Mouse (Mus musculus) liver, embryonic 12.5 days (tissue): ENCODE data around the gene Olfr1393. TPM values are rescaled to one million over a fixed set of nuclear protein-coding genes. Genes with fewer than 3 reads are reported as not detected.

ENCODE experiments used
- ATAC-seq: fragments of 200-750 bp; cut with Nextera tagmentation; 2 replicates; pipeline ENCODE4 v1.8.0; 2017; ENCODE audit warnings: moderate number of reproducible peaks, mild to moderate bottlenecking, moderate library complexity
- H3K27ac ChIP-seq: fragments of 300-500 bp; sonication (generic); 2 replicates; pipeline ENCODE4 v1.5.1; 2016; ENCODE audit warnings: mild to moderate bottlenecking
- H3K27me3 ChIP-seq: fragments of 300-500 bp; sonication (generic); replicated peaks from 2 replicates; pipeline ENCODE4 v1.6.1; 2016; ENCODE audit warnings: mild to moderate bottlenecking, moderate library complexity
- H3K36me3 ChIP-seq: fragments of 300-500 bp; sonication (generic); 2 replicates; pipeline ENCODE4 v1.6.1; 2016; ENCODE audit warnings: mild to moderate bottlenecking, moderate library complexity
- H3K4me1 ChIP-seq: fragments of 300-500 bp; sonication (generic); 2 replicates; pipeline ENCODE4 v1.6.1; 2016
- H3K4me2 ChIP-seq: fragments of 300-500 bp; sonication (generic); 2 replicates; pipeline ENCODE4 v1.6.1; 2016; ENCODE audit warnings: mild to moderate bottlenecking, moderate library complexity
- H3K4me3 ChIP-seq: fragments of 300-500 bp; sonication (generic); 2 replicates; pipeline ENCODE4 v1.5.1; 2016; ENCODE audit warnings: mild to moderate bottlenecking, moderate library complexity
- H3K9ac ChIP-seq: fragments of 300-500 bp; sonication (generic); 2 replicates; pipeline ENCODE4 v1.6.1; 2016; ENCODE audit warnings: mild to moderate bottlenecking, moderate library complexity
- H3K9me3 ChIP-seq: fragments of 300-500 bp; sonication (generic); replicated peaks from 2 replicates; pipeline ENCODE4 v1.6.1; 2016; ENCODE audit warnings: mild to moderate bottlenecking, moderate library complexity
- WGBS: fragments of 180-500 bp; shearing (Covaris S2); methylation state at CpG from one replicate; pipeline ENCODE4 v1.1.7; 2016; ENCODE audit not compliant: insufficient replicate concordance; 5-methylcytosine and 5-hydroxymethylcytosine counted together
- polyA plus RNA-seq: library from polyadenylated mRNA; unstranded; fragments of >200 nt; fragmentation: Nextera tagmentation; extraction: Ambion mirVana; gene quantifications from 2 replicates; pipeline ENCODE4 v1.2.1, GENCODE M21; 2016

Gene Olfr1393
- polyA plus RNA-seq, 1 experiment from 2014 or later = 0.05 TPM

GRCm38 (mm10) chr11:49253035-49253434, 25.1 kb upstream of the Olfr1393 start:
- WGBS = 86% methylated on average over 6 of the region's 6 CpGs
- Histone ChIP-seq H3K4me2 (no peak overlapping the region; the same call in 1 of the 2 replicates), H3K4me3 (no peak overlapping the region), H3K9ac (no peak overlapping the region), H3K27ac (no peak overlapping the region), H3K9me3 (no peaks in the 10 kb centered on the region), H3K27me3 (no peaks in the 10 kb centered on the region), H3K4me1 (peaks cover 76% of the 10 kb centered on the region), H3K36me3 (peaks cover 59% of the 10 kb centered on the region)
- ATAC-seq = no peak

- no peaks in the 10 kb centered on the region for H3K27me3 ChIP-seq
- H3K36me3 ChIP-seq = peaks cover 91% of the 10 kb centered on the region
- H3K9me3 ChIP-seq = no peaks in the 10 kb centered on the region
- H3K4me3 ChIP-seq = no peak overlapping the region
- no peak overlapping the region for H3K9ac ChIP-seq
- peaks cover 16% of the 10 kb centered on the region for H3K4me1 ChIP-seq
- H3K4me2 ChIP-seq = no peak overlapping the region
- WGBS = 71% methylated on average over 2 of the region's 2 CpGs
- no peak for ATAC-seq
- no peak overlapping the region for H3K27ac ChIP-seq
Observed at GRCm38 (mm10) chr11:49259296-49259695, 18.8 kb upstream of the Olfr1393 start.

GRCm38 (mm10) chr11:49259829-49260228, 18.3 kb upstream of the Olfr1393 start:
- no peaks in the 10 kb centered on the region for H3K27me3 ChIP-seq
- H3K9me3 ChIP-seq = no peaks in the 10 kb centered on the region
- H3K27ac ChIP-seq = no peak overlapping the region
- H3K4me2 ChIP-seq = no peak overlapping the region
- 58% methylated on average over 1 of the region's 1 CpGs for WGBS
- peaks cover 91% of the 10 kb centered on the region for H3K36me3 ChIP-seq
- no peak overlapping the region for H3K4me3 ChIP-seq
- no peak for ATAC-seq
- peaks cover 11% of the 10 kb centered on the region for H3K4me1 ChIP-seq
- no peak overlapping the region for H3K9ac ChIP-seq

- WGBS = 90% methylated on average over 21 of the region's 21 CpGs
- no peaks in the 10 kb centered on the region for H3K9me3 ChIP-seq
- peaks cover 90% of the 10 kb centered on the region for H3K36me3 ChIP-seq
- no peaks in the 10 kb centered on the region for H3K27me3 ChIP-seq
- no peak for ATAC-seq
- H3K4me2 ChIP-seq = no peak overlapping the region
- no peak overlapping the region for H3K27ac ChIP-seq
- no peak overlapping the region for H3K4me3 ChIP-seq
- H3K4me1 ChIP-seq = 0 out of 2 replicates have a peak, but pooled peaks cover 8% of the 10 kb centered on the region
- H3K9ac ChIP-seq = no peak overlapping the region
Observed at GRCm38 (mm10) chr11:49260598-49261312, 17.3 kb upstream of the Olfr1393 start.

- Histone ChIP-seq H3K27ac (no peak overlapping the region), H3K36me3 (peaks cover 87% of the 10 kb centered on the region), H3K4me1 (0 out of 2 replicates have a peak, but pooled peaks cover 11% of the 10 kb centered on the region), H3K4me3 (no peak overlapping the region), H3K4me2 (no peak overlapping the region), H3K27me3 (no peaks in the 10 kb centered on the region), H3K9ac (no peak overlapping the region), H3K9me3 (no peaks in the 10 kb centered on the region)
- no peak for ATAC-seq
- WGBS = 89% methylated on average over 14 of the region's 14 CpGs
Observed at GRCm38 (mm10) chr11:49261313-49261855, 16.7 kb upstream of the Olfr1393 start.

- Histone ChIP-seq H3K9ac (no peak overlapping the region), H3K4me2 (no peak overlapping the region), H3K27ac (no peak overlapping the region), H3K4me3 (no peak overlapping the region), H3K4me1 (0 out of 2 replicates have a peak, but pooled peaks cover 6% of the 10 kb centered on the region), H3K36me3 (peaks cover 78% of the 10 kb centered on the region), H3K27me3 (no peaks in the 10 kb centered on the region), H3K9me3 (no peaks in the 10 kb centered on the region)
- no peak for ATAC-seq
- 89% methylated on average over 5 of the region's 5 CpGs for WGBS
Observed at GRCm38 (mm10) chr11:49262286-49262685, 15.8 kb upstream of the Olfr1393 start.

- 0 out of 2 replicates have a peak, but pooled peaks cover 12% of the 10 kb centered on the region for H3K4me1 ChIP-seq
- no peaks in the 10 kb centered on the region for H3K9me3 ChIP-seq
- 0 out of 2 replicates have a peak overlapping the region, but pooled peaks have one; percentile 10 for H3K27ac ChIP-seq
- H3K27me3 ChIP-seq = no peaks in the 10 kb centered on the region
- H3K9ac ChIP-seq = no peak overlapping the region
- H3K36me3 ChIP-seq = peaks cover 73% of the 10 kb centered on the region
- no peak overlapping the region for H3K4me3 ChIP-seq
- no peak overlapping the region for H3K4me2 ChIP-seq
- WGBS = 87% methylated on average over 6 of the region's 6 CpGs
- ATAC-seq = no peak
Observed at GRCm38 (mm10) chr11:49263149-49263548, 15.0 kb upstream of the Olfr1393 start.

- peaks cover 67% of the 10 kb centered on the region for H3K36me3 ChIP-seq
- 87% methylated on average over 7 of the region's 7 CpGs for WGBS
- no peaks in the 10 kb centered on the region for H3K27me3 ChIP-seq
- no peak for ATAC-seq
- no peaks in the 10 kb centered on the region for H3K9me3 ChIP-seq
- 0 out of 2 replicates have a peak, but pooled peaks cover 12% of the 10 kb centered on the region for H3K4me1 ChIP-seq
- no peak overlapping the region for H3K9ac ChIP-seq
- no peak overlapping the region for H3K4me3 ChIP-seq
- no peak overlapping the region for H3K27ac ChIP-seq
- no peak overlapping the region for H3K4me2 ChIP-seq
Observed at GRCm38 (mm10) chr11:49264081-49264480, 14.0 kb upstream of the Olfr1393 start.

- Histone ChIP-seq H3K4me3 (no peak overlapping the region), H3K27ac (no peak overlapping the region), H3K4me2 (no peak overlapping the region), H3K27me3 (no peaks in the 10 kb centered on the region), H3K36me3 (peaks cover 63% of the 10 kb centered on the region), H3K4me1 (0 out of 2 replicates have a peak, but pooled peaks cover 12% of the 10 kb centered on the region), H3K9ac (0 out of 2 replicates have a peak overlapping the region, but pooled peaks have one; percentile 10), H3K9me3 (no peaks in the 10 kb centered on the region)
- ATAC-seq = no peak
- 70% methylated on average over 11 of the region's 11 CpGs for WGBS
Observed at GRCm38 (mm10) chr11:49264622-49265021, 13.5 kb upstream of the Olfr1393 start.

- Histone ChIP-seq H3K4me2 (no peak overlapping the region), H3K27ac (no peak overlapping the region), H3K27me3 (no peaks in the 10 kb centered on the region), H3K9ac (no peak overlapping the region), H3K4me3 (no peak overlapping the region), H3K4me1 (0 out of 2 replicates have a peak, but pooled peaks cover 12% of the 10 kb centered on the region), H3K9me3 (no peaks in the 10 kb centered on the region), H3K36me3 (peaks cover 58% of the 10 kb centered on the region)
- 76% methylated on average over 8 of the region's 8 CpGs for WGBS
- no peak for ATAC-seq
Observed at GRCm38 (mm10) chr11:49265101-49265500, 13.0 kb upstream of the Olfr1393 start.

- Histone ChIP-seq H3K9me3 (no peaks in the 10 kb centered on the region), H3K27me3 (no peaks in the 10 kb centered on the region), H3K27ac (0 out of 2 replicates have a peak overlapping the region, but pooled peaks have one; percentile 27), H3K4me2 (no peak overlapping the region), H3K36me3 (peaks cover 42% of the 10 kb centered on the region), H3K4me1 (0 out of 2 replicates have a peak, but pooled peaks cover 12% of the 10 kb centered on the region), H3K9ac (no peak overlapping the region), H3K4me3 (no peak overlapping the region)
- peak; percentile 47; the same call in 1 of the 2 replicates for ATAC-seq
- 68% methylated on average over 6 of the region's 6 CpGs for WGBS
Observed at GRCm38 (mm10) chr11:49266671-49267070, 11.4 kb upstream of the Olfr1393 start.

GRCm38 (mm10) chr11:49267316-49267715, 10.8 kb upstream of the Olfr1393 start:
- Histone ChIP-seq H3K4me3 (no peak overlapping the region), H3K9me3 (no peaks in the 10 kb centered on the region), H3K27ac (peak overlapping the region; percentile 45; the same call in 1 of the 2 replicates), H3K9ac (no peak overlapping the region), H3K36me3 (peaks cover 36% of the 10 kb centered on the region), H3K27me3 (no peaks in the 10 kb centered on the region), H3K4me1 (0 out of 2 replicates have a peak, but pooled peaks cover 12% of the 10 kb centered on the region), H3K4me2 (no peak overlapping the region)
- no peak for ATAC-seq
- WGBS = 83% methylated on average over 10 of the region's 10 CpGs
